Mouse (Mus musculus) left cerebral cortex, postnatal 10 days (tissue): ENCODE data around the gene Oosp2. TPM values are rescaled to one million over a fixed set of nuclear protein-coding genes. Genes with fewer than 3 reads are reported as not detected.

Experiments
- DNase-seq, 2 experiments: peaks; one replicate each; pipeline ENCODE4 v3.0.0; 2021 to 2022; ENCODE audit warnings: low spot score in 2 of 2, mixed read lengths in 1 of 2; ENCODE audit errors: extremely low spot score in 1 of 2
- intact Hi-C: fragments of 180-260 bp; cut with DNase I; formaldehyde crosslinking; loops from one replicate; pipeline ENCODE4 v1.15.1; 2025
- total RNA-seq, 2 experiments: library from RNA; stranded (reverse); gene quantifications; 2 replicates each; pipeline ENCODE4 v1.2.3; 2021

Oosp2 gene
- total RNA-seq, 2 experiments from 2014 or later, result not detected

- DNase-seq, result no peak
- intact Hi-C loops, result no loop called here
Observed at GRCm38 (mm10) chr19:11612293-11612692, 48.1 kb downstream of the Oosp2 start.

DNA sequence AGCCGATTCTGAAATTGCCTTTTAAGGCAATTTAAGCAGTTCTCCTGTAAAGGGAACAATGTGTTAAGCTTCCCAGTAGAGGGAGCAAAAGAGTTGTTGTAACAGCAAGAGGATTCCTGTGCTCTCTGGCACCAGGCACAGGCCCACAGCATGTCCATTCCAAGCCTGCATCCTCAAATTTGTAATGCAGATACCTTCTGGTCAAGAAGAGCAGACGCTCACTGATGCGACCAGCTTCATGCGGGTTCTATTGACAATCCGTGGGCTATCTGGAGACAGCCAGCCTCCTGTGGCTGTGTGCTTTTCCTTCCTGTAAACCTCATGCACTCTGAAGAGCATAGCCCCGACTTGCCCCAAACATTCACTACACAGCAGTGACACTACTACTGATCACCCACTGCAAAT is 48.8 kb downstream of the Oosp2 start:
- intact Hi-C loops, result loop anchor here (2.0 kb wide), 1 partner anchor 155 kb away; no protein-coding TSS in a partner anchor
- DNase-seq, result peak; percentile 25 to 36

DNA sequence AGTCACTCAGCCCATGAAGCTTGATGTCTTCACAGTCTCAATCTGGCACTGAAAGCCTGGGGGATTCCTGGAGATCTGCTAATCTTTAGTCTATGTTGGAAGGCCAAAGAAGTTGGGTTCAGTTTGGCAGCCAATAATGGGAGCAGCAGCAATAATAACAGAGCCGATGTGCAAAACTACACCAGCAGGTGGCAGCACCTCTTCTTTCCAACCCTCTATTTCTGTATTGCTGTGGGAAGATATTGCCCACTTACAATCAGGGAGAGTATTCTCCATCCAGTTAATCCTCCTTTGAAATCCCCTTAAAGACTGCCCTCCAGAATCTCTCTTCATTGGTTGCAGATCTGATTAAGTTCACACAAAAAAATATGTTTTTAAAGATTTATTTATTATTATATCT is 52.2 kb downstream of the Oosp2 start:
- intact Hi-C loops, result no loop called here
- DNase-seq, result no peak

GRCm38 (mm10) chr19:11604603-11605002 is 55.8 kb downstream of the Oosp2 start, which contains the start of gene Ms4a6d:
Ms4a6d (minus strand) TSS chr19:11604849.
- no peak for DNase-seq
- intact Hi-C loops, result loop anchor here (5.0 kb wide), 1 partner anchor 252 kb away; no protein-coding TSS in a partner anchor

DNA sequence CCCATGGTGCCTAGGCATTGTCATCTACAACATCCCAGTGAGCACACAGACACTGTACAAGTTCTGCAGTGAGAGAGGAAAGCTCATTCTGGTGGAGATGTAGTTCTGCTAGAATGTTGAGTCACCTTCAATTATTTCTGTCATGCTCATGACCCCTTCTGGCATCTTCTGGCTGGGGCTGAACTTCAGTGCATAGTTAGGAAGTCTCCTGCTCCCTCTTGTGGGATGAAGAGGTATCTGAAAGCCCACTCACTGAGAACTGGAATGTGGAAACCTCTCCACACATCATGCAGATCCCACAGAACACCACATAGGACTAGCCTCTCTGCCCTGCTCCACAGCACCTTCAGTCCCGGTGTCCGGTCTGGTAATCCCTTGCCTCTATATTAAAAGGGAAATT is 58.3 kb downstream of the Oosp2 start:
- DNase-seq, result peak; percentile 15 to 16

GRCm38 (mm10) chr19:11601349-11601748 is 59.0 kb downstream of the Oosp2 start:
- intact Hi-C loops, result loop anchor here (5.0 kb wide), 1 partner anchor 249 kb away; no protein-coding TSS in a partner anchor
- DNase-seq, result no peak

More for the DNA sequence above, 58.3 kb downstream of the Oosp2 start:
- intact Hi-C loops, result loop anchor here (5.0 kb wide), 1 partner anchor 250 kb away; no protein-coding TSS in a partner anchor

Other genes starting within 250 kb of the Oosp2 start
- not detected for gene Ms4a4b, start 217.0 kb downstream of the Oosp2 start, total RNA-seq
- 1 to 10 TPM; 1.6 to 2.0 TPM for gene Ms4a6c, start 191.2 kb downstream of the Oosp2 start, total RNA-seq
- 1 to 10 TPM; 1.0 to 1.1 TPM for gene Gm8369, start 174.6 kb downstream of the Oosp2 start, total RNA-seq
- 1 to 10 TPM; 2.0 to 3.9 TPM for gene Ms4a6b, start 144.0 kb downstream of the Oosp2 start, total RNA-seq
- not detected for gene Ms4a4d, start 123.8 kb downstream of the Oosp2 start, total RNA-seq
- 1 to 10 TPM in 1 of 2 experiments, under 1 TPM in 1; 0.91 to 1.6 TPM for gene Ms4a6d, start 55.7 kb downstream of the Oosp2 start, total RNA-seq
- not detected for gene Ms4a2, start 36.8 kb downstream of the Oosp2 start, total RNA-seq
- gene Ms4a3, start 19.7 kb downstream of the Oosp2 start, total RNA-seq, result not detected
- gene Oosp1, start 30.6 kb upstream of the Oosp2 start, total RNA-seq, result under 1 TPM in 1 of 2 experiments, not detected in 1; 0.43 TPM
- not detected for gene Oosp3, start 36.5 kb upstream of the Oosp2 start, total RNA-seq
- not detected for gene Gif, start 87.0 kb upstream of the Oosp2 start, total RNA-seq
- 10 to 100 TPM; 48.3 to 50.1 TPM for gene Mrpl16, start 109.8 kb upstream of the Oosp2 start, total RNA-seq
- gene Stx3, start 158.8 kb upstream of the Oosp2 start, total RNA-seq, result 10 to 100 TPM; 17.7 to 17.8 TPM
- gene Olfr1417, start 178.7 kb upstream of the Oosp2 start, total RNA-seq, result not detected
- gene Olfr1418, start 200.5 kb upstream of the Oosp2 start, total RNA-seq, result not detected
- gene Olfr1419, start 214.5 kb upstream of the Oosp2 start, total RNA-seq, result not detected
- gene Olfr1420, start 226.0 kb upstream of the Oosp2 start, total RNA-seq, result not detected